Mouse (Mus musculus) heart, postnatal 0 days (tissue): ENCODE measurements at regions not wholly inside any gene's neighbourhood (a gene's known extent, or its start where the extent isn't known, plus 50 kb on each side); places are given as distances from the start of the nearest gene placed in this dataset.

Source experiments
- CTCF ChIP-seq: IDR thresholded peaks from 2 replicates; pipeline ENCODE4 v1.5.1; 2016; ENCODE audit warnings: antibody characterized with exemption, control low read depth, low read depth
- EP300 ChIP-seq: IDR thresholded peaks from 2 replicates; pipeline ENCODE4 v1.6.1; 2016; ENCODE audit warnings: antibody characterized with exemption, low read depth

- no peak for TF ChIP-seq CTCF
- no peak for TF ChIP-seq EP300
Measured at GRCm38 (mm10) chr5:119401915-119402314, 268.6 kb upstream of the Tbx3 start.
